Mouse (Mus musculus) brown adipose tissue, adult 24 weeks (tissue): ENCODE results near the gene Foxp1. TPM values are rescaled to one million over a fixed set of nuclear protein-coding genes. Genes with fewer than 3 reads are reported as not detected.

Source experiments
- H3K27ac ChIP-seq: fragments of 200-500 bp; replicated peaks from 2 replicates; pipeline ENCODE4 v1.5.1; 2012; ENCODE audit warnings: low read depth, mild to moderate bottlenecking, low read length
- H3K4me1 ChIP-seq: fragments of 200-500 bp; 2 replicates; pipeline ENCODE4 v1.6.1; 2012; ENCODE audit warnings: low read length, mixed read lengths; ENCODE audit not compliant: control insufficient read depth, insufficient read depth, insufficient read length
- H3K4me3 ChIP-seq: fragments of 200-500 bp; 2 replicates; pipeline ENCODE4 v1.5.1; 2012; ENCODE audit warnings: low read depth, mild to moderate bottlenecking, low read length, moderate library complexity; ENCODE audit not compliant: insufficient read depth
- polyA plus RNA-seq: library from polyadenylated mRNA; stranded (reverse); fragments of >200 nt; gene quantifications from 2 replicates; pipeline ENCODE4 v1.2.4, GENCODE M21; 2012; ENCODE audit not compliant: missing spikeins, insufficient read depth, insufficient read length

The Foxp1 gene
- polyA plus RNA-seq, 1 experiment, result 10.1 TPM

GRCm38 (mm10) chr6:99211663-99212333, 310.7 kb downstream of the Foxp1 start:
- peaks cover 2% of the 10 kb centered on the region; the same call in 1 of the 2 replicates for H3K4me1 ChIP-seq
- no peak overlapping the region for H3K27ac ChIP-seq
- no peak overlapping the region for H3K4me3 ChIP-seq

GRCm38 (mm10) chr6:99210161-99210560, 312.4 kb downstream of the Foxp1 start:
- Histone ChIP-seq H3K4me3 (no peak overlapping the region), H3K4me1 (peaks cover 2% of the 10 kb centered on the region), H3K27ac (no peak overlapping the region)

DNA sequence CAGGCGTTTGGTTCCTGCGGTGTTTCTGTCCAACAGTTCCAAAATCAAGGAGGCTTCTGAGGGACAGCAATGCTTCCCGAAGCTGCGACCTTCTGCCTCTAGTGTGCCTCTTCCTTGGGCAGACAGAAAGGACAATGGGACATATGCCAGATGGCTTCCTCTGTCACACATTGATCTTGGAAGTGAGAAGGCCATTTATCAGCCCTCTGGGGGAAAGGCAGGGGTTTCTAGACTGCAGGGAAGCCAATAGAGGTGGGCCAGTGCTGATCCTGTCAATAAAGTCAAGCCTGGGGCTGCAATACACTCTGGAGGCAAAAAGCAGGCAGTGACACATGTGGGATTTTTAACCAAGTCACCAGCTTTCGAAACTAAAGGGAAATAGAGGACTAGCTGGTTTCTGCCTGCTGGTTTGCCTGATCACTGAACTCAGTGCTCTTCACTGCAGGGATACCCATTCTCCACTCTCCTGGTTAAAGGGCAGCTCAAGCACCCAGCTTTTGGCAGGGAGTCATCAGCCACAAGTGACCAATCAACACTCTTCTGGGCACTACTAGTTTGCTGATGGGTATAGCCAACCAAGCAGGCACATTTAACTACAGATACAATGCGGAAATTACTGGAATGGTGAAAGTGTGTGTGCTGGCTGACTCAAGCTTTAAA, 315.2 kb downstream of the Foxp1 start:
- Histone ChIP-seq H3K4me1 (peaks cover 5% of the 10 kb centered on the region), H3K4me3 (no peak overlapping the region), H3K27ac (no peak overlapping the region)

- H3K27ac ChIP-seq, result no peak overlapping the region
- no peak overlapping the region for H3K4me3 ChIP-seq
- peaks cover 5% of the 10 kb centered on the region for H3K4me1 ChIP-seq
Observed at GRCm38 (mm10) chr6:99206437-99206870, 316.1 kb downstream of the Foxp1 start.

DNA sequence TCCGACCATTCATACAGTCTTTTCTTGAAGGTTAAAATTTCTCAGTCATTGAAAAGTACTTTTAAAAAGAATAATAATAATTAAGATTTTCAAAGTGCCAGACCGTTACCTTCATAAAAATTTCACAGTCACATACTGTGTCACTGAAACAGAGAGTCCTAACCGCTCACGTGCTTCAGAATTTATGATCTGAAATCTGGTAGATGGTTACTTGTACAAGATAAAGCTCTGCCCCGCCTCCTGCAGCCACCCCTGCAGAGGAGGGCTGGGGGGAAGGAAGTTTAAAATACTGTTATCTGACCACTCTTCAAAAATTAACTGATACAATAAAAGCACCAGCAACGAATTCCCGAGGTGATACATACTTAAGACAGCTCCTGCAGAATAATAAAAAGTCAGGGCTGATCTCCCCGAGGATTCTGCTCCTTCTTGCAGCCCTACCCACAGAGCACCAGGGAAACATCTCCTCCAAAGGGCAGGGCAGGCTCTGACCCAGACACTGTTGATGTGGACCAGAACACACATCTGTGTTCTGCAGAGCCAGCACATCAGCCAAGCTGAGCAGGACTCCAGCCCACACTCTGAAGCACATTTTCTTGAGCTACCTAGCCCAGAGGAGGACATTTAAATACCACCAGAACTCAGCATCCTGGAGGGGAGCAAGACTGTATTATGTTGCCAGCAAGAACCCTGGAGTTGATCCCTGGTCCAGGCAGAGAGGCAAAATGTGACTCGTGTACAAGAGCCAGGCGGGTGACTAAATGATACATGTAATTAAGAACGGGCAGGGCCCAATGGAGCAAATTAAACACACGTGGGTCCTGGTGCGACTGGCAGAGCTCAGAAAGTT, 316.7 kb downstream of the Foxp1 start:
- no peak overlapping the region for H3K4me3 ChIP-seq

DNA sequence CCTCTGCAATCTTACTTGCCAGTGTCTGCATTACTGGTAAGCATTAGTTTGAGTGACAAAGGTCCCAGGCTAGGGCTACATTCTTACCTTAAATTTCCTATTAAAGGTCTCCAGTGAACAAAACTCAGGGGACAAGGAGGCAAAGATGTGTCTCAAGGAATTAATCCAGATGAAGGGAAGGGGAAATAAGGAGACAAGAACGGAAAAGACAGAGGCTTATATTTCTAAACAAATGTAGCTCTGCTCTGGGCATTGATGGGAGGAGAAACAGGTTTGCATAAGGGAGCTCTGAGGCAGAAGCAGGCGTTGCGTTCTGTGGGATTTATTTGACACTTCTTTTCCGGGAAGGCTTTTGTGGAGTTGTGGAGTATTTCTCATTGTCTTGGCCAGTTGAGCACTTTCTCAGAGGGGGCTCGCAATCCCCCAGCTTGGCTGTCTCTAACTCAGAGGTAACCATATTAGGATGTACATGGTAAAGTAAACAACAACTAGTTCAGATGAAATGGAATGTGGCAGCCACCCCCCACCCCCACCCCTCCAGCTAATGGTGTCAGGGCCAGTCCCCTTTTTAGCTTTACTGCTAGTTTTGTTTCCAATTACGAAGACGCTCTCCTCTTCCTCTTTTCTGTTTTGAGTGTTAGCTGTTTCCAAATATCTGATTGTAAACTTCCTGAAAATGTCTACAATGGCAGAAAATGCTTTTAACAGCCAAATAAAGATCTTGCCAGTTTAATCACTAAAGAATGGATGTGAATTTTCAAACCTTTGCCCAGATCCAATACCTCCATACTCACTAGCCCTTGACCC, 317.5 kb downstream of the Foxp1 start:
- Histone ChIP-seq H3K4me1 (peaks cover 5% of the 10 kb centered on the region), H3K27ac (peak overlapping the region; percentile 31), H3K4me3 (no peak overlapping the region)

More for the DNA sequence above, 316.7 kb downstream of the Foxp1 start:
- no peak overlapping the region for H3K27ac ChIP-seq
- H3K4me1 ChIP-seq, result peaks cover 5% of the 10 kb centered on the region

DNA sequence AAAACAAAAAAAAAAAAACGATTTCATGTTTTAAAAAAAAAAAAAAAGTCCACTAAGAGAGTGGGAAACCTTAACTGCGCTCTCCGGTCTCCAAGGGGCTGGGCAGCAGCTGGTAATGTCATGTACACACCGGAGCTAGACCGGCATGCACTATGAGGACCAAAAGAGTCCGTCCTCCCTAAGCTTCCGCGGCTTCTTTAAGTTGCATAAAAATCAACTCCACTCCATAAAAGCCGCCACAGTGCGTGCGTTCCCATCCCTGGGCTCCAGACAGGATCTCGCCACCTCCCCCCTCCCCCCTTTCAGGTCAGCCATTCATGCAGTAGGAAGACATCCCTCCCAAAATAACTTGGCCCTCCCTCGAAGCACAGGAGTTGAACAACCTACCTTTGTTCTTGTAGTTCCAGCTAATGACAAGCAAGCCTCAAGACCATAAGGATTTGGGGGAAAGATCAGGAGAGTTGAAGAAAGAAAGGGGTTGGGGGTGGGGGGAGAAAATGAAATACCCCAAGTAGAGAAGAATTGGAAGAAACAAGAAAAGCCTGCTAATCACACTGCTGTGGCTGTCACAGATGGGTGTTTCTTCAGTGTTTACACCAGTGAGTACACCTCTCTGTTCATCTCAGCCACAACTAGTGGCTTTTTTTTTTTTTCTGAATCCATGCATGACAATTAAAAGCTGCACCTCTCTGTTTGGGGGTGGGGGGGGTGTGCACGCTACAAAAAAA, 318.3 kb downstream of the Foxp1 start:
- Histone ChIP-seq H3K4me1 (peaks cover 5% of the 10 kb centered on the region), H3K4me3 (no peak overlapping the region), H3K27ac (no peak overlapping the region; the same call in 1 of the 2 replicates)

DNA sequence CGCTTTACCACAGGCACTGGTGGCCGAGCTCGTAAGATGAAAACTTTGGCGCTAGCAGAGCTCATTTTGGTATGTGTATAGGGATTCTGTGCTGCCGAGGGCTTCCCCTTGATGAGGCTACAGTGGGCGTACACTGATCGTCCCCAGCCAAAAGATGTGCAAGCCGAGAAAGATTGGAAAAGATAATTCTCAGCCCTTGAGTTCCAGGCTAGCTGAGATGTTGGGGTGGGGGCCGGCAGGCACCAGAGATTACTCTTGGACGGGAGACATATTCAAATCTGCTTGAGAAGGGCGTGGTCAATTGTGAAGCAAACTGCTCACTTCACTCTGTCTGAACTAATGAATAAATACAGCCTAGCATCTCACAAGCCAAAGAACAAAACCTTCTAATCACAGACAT, 319.3 kb downstream of the Foxp1 start:
- Histone ChIP-seq H3K4me1 (peaks cover 5% of the 10 kb centered on the region), H3K27ac (no peak overlapping the region), H3K4me3 (no peak overlapping the region)

- Histone ChIP-seq H3K27ac (no peak overlapping the region), H3K4me3 (no peak overlapping the region), H3K4me1 (peaks cover 5% of the 10 kb centered on the region)
Observed at GRCm38 (mm10) chr6:99202781-99203180, 319.7 kb downstream of the Foxp1 start.

- Histone ChIP-seq H3K4me3 (no peak overlapping the region), H3K4me1 (peaks cover 3% of the 10 kb centered on the region; the same call in 1 of the 2 replicates), H3K27ac (no peak overlapping the region)
Observed at GRCm38 (mm10) chr6:99201271-99201705, 321.2 kb downstream of the Foxp1 start.

GRCm38 (mm10) chr6:99200656-99201055, 321.9 kb downstream of the Foxp1 start:
- no peak overlapping the region for H3K4me3 ChIP-seq
- H3K4me1 ChIP-seq, result peaks cover 3% of the 10 kb centered on the region; the same call in 1 of the 2 replicates
- no peak overlapping the region for H3K27ac ChIP-seq

- Histone ChIP-seq H3K4me1 (0 out of 2 replicates have a peak, but pooled peaks cover 3% of the 10 kb centered on the region), H3K27ac (no peak overlapping the region), H3K4me3 (no peak overlapping the region)
Observed at GRCm38 (mm10) chr6:99199277-99199676, 323.2 kb downstream of the Foxp1 start.

GRCm38 (mm10) chr6:99193697-99194096, 328.8 kb downstream of the Foxp1 start:
- Histone ChIP-seq H3K4me1 (peaks cover 6% of the 10 kb centered on the region; the same call in 1 of the 2 replicates), H3K27ac (no peak overlapping the region), H3K4me3 (no peak overlapping the region)

- Histone ChIP-seq H3K4me1 (peaks cover 8% of the 10 kb centered on the region; the same call in 1 of the 2 replicates), H3K27ac (no peak overlapping the region), H3K4me3 (no peak overlapping the region)
Observed at GRCm38 (mm10) chr6:99191636-99192137, 330.8 kb downstream of the Foxp1 start.
